Mouse (Mus musculus): Measurements from ENCODE around the gene Samd1.

DNA sequence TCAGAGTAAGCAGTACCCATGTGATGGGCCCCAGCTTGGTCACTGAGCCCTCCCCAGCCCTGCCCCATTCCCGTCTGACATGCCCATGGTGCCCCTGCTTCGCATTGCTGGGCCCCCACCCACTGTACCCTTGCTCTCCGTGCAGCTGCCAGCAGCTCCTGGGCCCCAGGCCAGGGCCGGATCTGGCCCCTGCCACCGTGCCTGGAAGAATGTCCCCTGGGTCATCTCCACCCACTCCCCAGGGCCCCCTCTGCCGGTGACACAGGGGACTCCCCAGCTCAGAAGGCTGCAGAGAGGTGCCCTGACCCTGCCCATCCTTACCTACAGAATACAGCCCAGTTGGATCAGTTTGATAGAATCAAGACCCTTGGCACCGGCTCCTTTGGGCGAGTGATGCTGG lies 16.6 kb upstream of the Samd1 start:
- TF ChIP-seq CTCF (IDR thresholded peaks at IDR 0.05; ENCODE audit: borderline replicate concordance, insufficient read depth, low read depth, low read length) = no peak
- no peak for TF ChIP-seq POLR2A (IDR thresholded peaks at IDR 0.05; ENCODE audit: borderline replicate concordance, insufficient read depth, low read length)

All from cerebellum, adult 2 months (tissue).